Mouse (Mus musculus): ENCODE data around the gene Olfr142. TPM values are rescaled to one million over a fixed set of nuclear protein-coding genes. Genes with fewer than 3 reads are reported as not detected.
"Not testable (repeated sequence)": the region's sequence is repeated elsewhere in the genome, so short reads cannot be mapped to it uniquely, and the experiment has no call there.

The Olfr142 gene
- not detected in 2 replicates for polyA plus RNA-seq (2015; fragmentation: Nextera tagmentation; extraction: Ambion mirVana)

DNA sequence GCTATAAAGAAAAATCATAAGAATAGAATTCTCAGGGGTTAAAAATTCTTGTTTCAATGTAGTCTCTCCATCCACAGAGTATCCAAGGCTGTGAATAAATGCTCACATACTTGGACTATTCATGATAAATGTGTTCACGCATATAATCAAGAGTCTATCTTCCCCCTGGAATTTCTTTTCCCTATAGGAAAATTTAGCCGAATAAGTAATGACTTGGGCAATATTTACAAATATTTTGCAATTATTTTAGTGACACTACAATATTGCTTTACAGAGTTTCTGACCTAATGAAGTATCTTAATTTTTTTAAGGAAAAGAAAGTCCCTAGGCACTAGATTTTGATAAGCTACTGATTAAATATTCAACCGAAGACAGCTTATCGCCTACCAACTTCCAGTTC, at the start of gene Olfr142:
Gene Olfr142, minus strand, starts transcription at position 101 of the 400 bp plus-strand sequence.
- ATAC-seq, result no peak

DNA sequence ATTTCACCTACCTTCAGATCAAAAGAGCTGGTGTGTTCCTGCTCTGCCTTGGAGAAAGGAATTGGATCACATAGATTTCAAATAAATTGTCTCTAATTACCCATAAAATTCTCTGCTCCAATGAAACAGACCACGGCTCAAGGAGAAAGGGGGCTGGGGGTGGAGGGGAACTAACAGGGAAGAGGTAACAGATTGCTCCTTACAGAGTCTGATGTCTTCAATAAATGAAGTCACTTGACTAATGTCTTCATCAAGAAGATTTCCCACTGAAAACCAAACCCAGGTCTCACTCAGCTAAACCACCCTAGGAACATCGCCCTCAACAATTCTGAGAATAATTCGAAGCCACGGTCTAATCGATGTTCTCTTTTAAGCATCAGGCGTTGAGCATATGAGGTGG, 35.3 kb upstream of the Olfr142 start, which contains the start of gene Olfr1272:
Gene Olfr1272, minus strand, starts transcription at position 101 of the 400 bp plus-strand sequence.
- no peak within 1 kb of the TSS for H3K27ac ChIP-seq
- H3K9ac ChIP-seq, result no peak within 1 kb of the TSS
- H3K27me3 ChIP-seq (replicated peaks), result no peaks in the 10 kb centered on the region
- ATAC-seq, result no peak
- H3K9me3 ChIP-seq, result no peaks in the 10 kb centered on the region
- no peaks in the 10 kb centered on the region for H3K36me3 ChIP-seq
- H3K4me1 ChIP-seq (replicated peaks), result no peaks in the 10 kb centered on the region
- no peak within 1 kb of the TSS for H3K4me3 ChIP-seq (replicated peaks)
- no peak within 1 kb of the TSS for H3K4me2 ChIP-seq (replicated peaks)
- WGBS, result 88% methylated on average over 6 of the region's 6 CpGs

More for the DNA sequence above, at the start of gene Olfr142:
- Histone ChIP-seq H3K4me1 (replicated peaks) (no peaks in the 10 kb centered on the region), H3K27me3 (replicated peaks) (no peaks in the 10 kb centered on the region), H3K9ac (no peak within 1 kb of the TSS), H3K4me2 (replicated peaks) (no peak within 1 kb of the TSS), H3K27ac (no peak within 1 kb of the TSS), H3K4me3 (replicated peaks) (no peak within 1 kb of the TSS), H3K9me3 (no peaks in the 10 kb centered on the region), H3K36me3 (no peaks in the 10 kb centered on the region)
- 93% methylated on average over 4 of the region's 4 CpGs for WGBS

DNA sequence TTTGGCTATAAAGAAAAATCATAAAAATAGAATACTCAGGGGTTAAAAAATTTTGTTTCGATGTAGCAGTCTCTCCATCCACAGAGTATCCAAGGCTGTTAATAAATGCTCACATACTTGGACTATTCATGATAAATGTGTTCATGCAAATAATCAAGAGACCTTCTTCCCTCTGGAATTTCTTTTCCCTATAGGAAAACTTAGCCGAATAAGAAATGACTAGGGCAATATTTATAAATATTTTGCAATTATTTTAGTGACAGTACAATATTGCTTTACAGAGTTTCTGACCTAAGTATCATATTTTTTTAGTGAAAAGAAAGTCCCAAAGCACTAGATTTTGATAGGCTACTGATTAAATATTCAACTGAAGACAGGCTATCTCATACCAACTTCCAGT, 13.5 kb upstream of the Olfr142 start, which contains the start of gene Olfr1271:
Gene Olfr1271, minus strand, starts transcription at position 101 of the 400 bp plus-strand sequence.
- no peak within 1 kb of the TSS for H3K4me3 ChIP-seq (replicated peaks)
- no peak within 1 kb of the TSS for H3K27ac ChIP-seq
- no peak within 1 kb of the TSS for H3K4me2 ChIP-seq (replicated peaks)
- H3K27me3 ChIP-seq (replicated peaks), result no peaks in the 10 kb centered on the region
- H3K36me3 ChIP-seq, result no peaks in the 10 kb centered on the region
- H3K4me1 ChIP-seq (replicated peaks), result no peaks in the 10 kb centered on the region
- no peak for ATAC-seq
- WGBS, result 88% methylated on average over 2 of the region's 2 CpGs
- no peak within 1 kb of the TSS for H3K9ac ChIP-seq
- H3K9me3 ChIP-seq, result no peaks in the 10 kb centered on the region

DNA sequence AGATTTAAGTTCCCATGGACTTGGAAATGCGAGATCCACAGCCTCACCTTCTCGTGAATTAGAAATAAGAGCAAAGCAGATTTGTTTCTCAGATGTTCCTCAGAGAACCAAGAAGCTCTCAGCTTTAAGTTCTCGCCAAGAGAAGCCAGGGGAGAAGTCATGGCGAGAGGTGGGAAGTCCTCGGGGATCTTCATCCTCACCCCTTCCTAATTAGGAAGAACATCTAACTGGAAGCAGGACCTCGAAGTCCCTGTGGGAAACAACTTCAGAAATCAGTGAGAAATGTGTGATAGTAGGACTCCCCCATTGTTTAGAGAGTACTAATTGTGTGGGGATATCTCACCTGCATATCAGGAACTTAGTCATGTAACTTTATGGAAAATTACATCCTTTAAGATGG, 33.0 kb downstream of the Olfr142 start, which contains the start of gene Olfr1506:
Gene Olfr1506, minus strand, starts transcription at position 101 of the 400 bp plus-strand sequence.
- not testable (repeated sequence) for ATAC-seq; H3K27me3 ChIP-seq (replicated peaks); H3K9ac ChIP-seq; H3K9me3 ChIP-seq; H3K4me1 ChIP-seq (replicated peaks); H3K36me3 ChIP-seq; H3K27ac ChIP-seq; H3K4me3 ChIP-seq (replicated peaks); H3K4me2 ChIP-seq (replicated peaks)
- no CpG with 5 or more reads among the region's 6 CpGs for WGBS

Other genes with a start within 250 kb of the Olfr142 start
- not detected in 2 replicates for gene Olfr1263, start 245.5 kb downstream of the Olfr142 start, polyA plus RNA-seq (2015; fragmentation: Nextera tagmentation; extraction: Ambion mirVana)
- not detected in 2 replicates for gene Olfr1264, start 232.0 kb downstream of the Olfr142 start, polyA plus RNA-seq (2015; fragmentation: Nextera tagmentation; extraction: Ambion mirVana)
- not detected in 2 replicates for gene Olfr1265, start 222.3 kb downstream of the Olfr142 start, polyA plus RNA-seq (2015; fragmentation: Nextera tagmentation; extraction: Ambion mirVana)
- not detected in 2 replicates for gene Olfr140, start 194.0 kb downstream of the Olfr142 start, polyA plus RNA-seq (2015; fragmentation: Nextera tagmentation; extraction: Ambion mirVana)
- not detected in 2 replicates for gene Olfr1269, start 136.2 kb downstream of the Olfr142 start, polyA plus RNA-seq (2015; fragmentation: Nextera tagmentation; extraction: Ambion mirVana)
- not detected in 2 replicates for gene Olfr32, start 115.3 kb downstream of the Olfr142 start, polyA plus RNA-seq (2015; fragmentation: Nextera tagmentation; extraction: Ambion mirVana)
- not detected in 2 replicates for gene Olfr1270, start 104.5 kb downstream of the Olfr142 start, polyA plus RNA-seq (2015; fragmentation: Nextera tagmentation; extraction: Ambion mirVana)
- not detected in 2 replicates for gene Olfr1506, start 33.1 kb downstream of the Olfr142 start, polyA plus RNA-seq (2015; fragmentation: Nextera tagmentation; extraction: Ambion mirVana)
- not detected in 2 replicates for gene Olfr1271, start 13.4 kb upstream of the Olfr142 start, polyA plus RNA-seq (2015; fragmentation: Nextera tagmentation; extraction: Ambion mirVana)
- not detected in 2 replicates for gene Olfr1272, start 35.2 kb upstream of the Olfr142 start, polyA plus RNA-seq (2015; fragmentation: Nextera tagmentation; extraction: Ambion mirVana)
- not detected in 2 replicates for gene Gm13769, start 64.6 kb upstream of the Olfr142 start, polyA plus RNA-seq (2015; fragmentation: Nextera tagmentation; extraction: Ambion mirVana)
- not detected in 2 replicates for gene Olfr1274-ps, start 141.1 kb upstream of the Olfr142 start, polyA plus RNA-seq (2015; fragmentation: Nextera tagmentation; extraction: Ambion mirVana)

Data from intestine, embryonic 15.5 days (tissue).